Mouse (Mus musculus) forebrain, embryonic 13.5 days (tissue): ENCODE measurements around the gene Mslnl. TPM values are rescaled to one million over a fixed set of nuclear protein-coding genes. Genes with fewer than 3 reads are reported as not detected.

Experiments
- ATAC-seq: fragments of 200-750 bp; cut with Nextera tagmentation; 2 replicates; pipeline ENCODE4 v1.8.0; 2017
- H3K27ac ChIP-seq: fragments of 300-500 bp; sonication (generic); 2 replicates; pipeline ENCODE4 v1.5.1; 2015; ENCODE audit warnings: inconsistent platforms, mild to moderate bottlenecking, moderate library complexity
- H3K27me3 ChIP-seq: fragments of 300-500 bp; sonication (generic); 2 replicates; pipeline ENCODE4 v1.6.1; 2015; ENCODE audit warnings: mild to moderate bottlenecking, inconsistent platforms
- H3K36me3 ChIP-seq: fragments of 300-500 bp; sonication (generic); 2 replicates; pipeline ENCODE4 v1.6.1; 2015; ENCODE audit warnings: mild to moderate bottlenecking, inconsistent platforms; ENCODE audit not compliant: poor library complexity, severe bottlenecking
- H3K4me1 ChIP-seq: fragments of 300-500 bp; sonication (generic); 2 replicates; pipeline ENCODE4 v1.6.1; 2015; ENCODE audit warnings: inconsistent platforms
- H3K4me2 ChIP-seq: fragments of 300-500 bp; sonication (generic); 2 replicates; pipeline ENCODE4 v1.6.1; 2015; ENCODE audit warnings: inconsistent platforms, mild to moderate bottlenecking, moderate library complexity
- H3K4me3 ChIP-seq: fragments of 300-500 bp; sonication (generic); 2 replicates; pipeline ENCODE4 v1.5.1; 2015; ENCODE audit warnings: mild to moderate bottlenecking, inconsistent platforms
- H3K9ac ChIP-seq: fragments of 300-500 bp; sonication (generic); 2 replicates; pipeline ENCODE4 v1.6.1; 2015; ENCODE audit warnings: mild to moderate bottlenecking, inconsistent platforms
- H3K9me3 ChIP-seq: fragments of 300-500 bp; sonication (generic); replicated peaks from 2 replicates; pipeline ENCODE4 v1.6.1; 2016; ENCODE audit warnings: inconsistent platforms
- WGBS: fragments of 180-500 bp; shearing (Covaris S2); methylation state at CpG from one replicate; pipeline ENCODE4 v1.1.7; 2015; 5-methylcytosine and 5-hydroxymethylcytosine counted together
- polyA plus RNA-seq: library from polyadenylated mRNA; unstranded; fragments of >200 nt; fragmentation: Nextera tagmentation; extraction: Ambion mirVana; gene quantifications from 2 replicates; pipeline ENCODE4 v1.2.1, GENCODE M21; 2015

Gene Mslnl
- not detected in 2 replicates for polyA plus RNA-seq

GRCm38 (mm10) chr17:25735745-25736144 is at the start of gene Mslnl:
Gene Mslnl, plus strand, starts transcription at chr17:25736042.
- H3K36me3 ChIP-seq: peaks cover 4% of the 10 kb centered on the region
- H3K9me3 ChIP-seq: no peaks in the 10 kb centered on the region
- H3K27me3 ChIP-seq: no peaks in the 10 kb centered on the region
- WGBS: 83% methylated on average over 3 of the region's 3 CpGs
- no peak within 1 kb of the TSS for H3K4me3 ChIP-seq
- H3K4me2 ChIP-seq: no peak within 1 kb of the TSS
- no peaks in the 10 kb centered on the region for H3K4me1 ChIP-seq
- no peak for ATAC-seq
- H3K27ac ChIP-seq: no peak within 1 kb of the TSS
- H3K9ac ChIP-seq: no peak within 1 kb of the TSS

GRCm38 (mm10) chr17:25686323-25686722 is 49.5 kb upstream of the Mslnl start:
- Histone ChIP-seq H3K4me3 (no peak overlapping the region), H3K4me2 (no peak overlapping the region), H3K27ac (no peak overlapping the region), H3K4me1 (peaks cover 9% of the 10 kb centered on the region), H3K9me3 (no peaks in the 10 kb centered on the region), H3K9ac (no peak overlapping the region), H3K27me3 (peaks cover 4% of the 10 kb centered on the region; the same call in 1 of the 2 replicates), H3K36me3 (no peaks in the 10 kb centered on the region)
- 51% methylated on average over 7 of the region's 7 CpGs for WGBS
- no peak for ATAC-seq

- Histone ChIP-seq H3K27me3 (peaks cover 4% of the 10 kb centered on the region; the same call in 1 of the 2 replicates), H3K27ac (no peak overlapping the region), H3K9ac (no peak overlapping the region), H3K36me3 (no peaks in the 10 kb centered on the region), H3K4me2 (no peak overlapping the region), H3K4me1 (peaks cover 9% of the 10 kb centered on the region), H3K4me3 (no peak overlapping the region), H3K9me3 (no peaks in the 10 kb centered on the region)
- WGBS: 68% methylated on average over 4 of the region's 4 CpGs
- no peak for ATAC-seq
Measured at GRCm38 (mm10) chr17:25688922-25689321, 46.9 kb upstream of the Mslnl start.

GRCm38 (mm10) chr17:25696263-25696662 is 39.6 kb upstream of the Mslnl start:
- Histone ChIP-seq H3K27me3 (0 out of 2 replicates have a peak, but pooled peaks cover 4% of the 10 kb centered on the region), H3K9ac (no peak overlapping the region; the same call in 1 of the 2 replicates), H3K4me3 (no peak overlapping the region), H3K4me1 (no peaks in the 10 kb centered on the region), H3K27ac (no peak overlapping the region), H3K4me2 (no peak overlapping the region), H3K36me3 (no peaks in the 10 kb centered on the region), H3K9me3 (no peaks in the 10 kb centered on the region)
- ATAC-seq: no peak
- WGBS: 39% methylated on average over 1 of the region's 1 CpGs

- H3K27ac ChIP-seq: no peak overlapping the region
- no peak overlapping the region for H3K4me3 ChIP-seq
- no peaks in the 10 kb centered on the region for H3K36me3 ChIP-seq
- peak; percentile 76; the same call in 1 of the 2 replicates for ATAC-seq
- 0 out of 2 replicates have a peak, but pooled peaks cover 4% of the 10 kb centered on the region for H3K27me3 ChIP-seq
- no peak overlapping the region for H3K4me2 ChIP-seq
- H3K4me1 ChIP-seq: no peaks in the 10 kb centered on the region
- no peaks in the 10 kb centered on the region for H3K9me3 ChIP-seq
- H3K9ac ChIP-seq: no peak overlapping the region
- WGBS: 12% methylated on average over 7 of the region's 7 CpGs
Measured at GRCm38 (mm10) chr17:25698446-25698845, 37.4 kb upstream of the Mslnl start.

- H3K4me1 ChIP-seq: no peaks in the 10 kb centered on the region
- 0 out of 2 replicates have a peak, but pooled peaks cover 4% of the 10 kb centered on the region for H3K27me3 ChIP-seq
- ATAC-seq: no peak
- H3K27ac ChIP-seq: no peak overlapping the region
- H3K36me3 ChIP-seq: no peaks in the 10 kb centered on the region
- 62% methylated on average over 9 of the region's 9 CpGs for WGBS
- H3K9ac ChIP-seq: no peak overlapping the region
- H3K9me3 ChIP-seq: no peaks in the 10 kb centered on the region
- H3K4me3 ChIP-seq: no peak overlapping the region
- H3K4me2 ChIP-seq: no peak overlapping the region
Measured at GRCm38 (mm10) chr17:25700863-25701496, 34.9 kb upstream of the Mslnl start.

- no peaks in the 10 kb centered on the region; the same call in 1 of the 2 replicates for H3K9me3 ChIP-seq
- H3K27ac ChIP-seq: no peak overlapping the region
- H3K4me1 ChIP-seq: no peaks in the 10 kb centered on the region
- no peaks in the 10 kb centered on the region for H3K36me3 ChIP-seq
- no peak overlapping the region for H3K9ac ChIP-seq
- ATAC-seq: no peak
- no peak overlapping the region for H3K4me3 ChIP-seq
- peaks cover 5% of the 10 kb centered on the region; the same call in 1 of the 2 replicates for H3K27me3 ChIP-seq
- 96% methylated on average over 2 of the region's 2 CpGs for WGBS
- no peak overlapping the region for H3K4me2 ChIP-seq
Measured at GRCm38 (mm10) chr17:25709994-25710393, 25.8 kb upstream of the Mslnl start.

- H3K4me3 ChIP-seq: no peak overlapping the region
- H3K27me3 ChIP-seq: peaks cover 16% of the 10 kb centered on the region
- 80% methylated on average over 4 of the region's 4 CpGs for WGBS
- H3K4me1 ChIP-seq: no peaks in the 10 kb centered on the region
- no peak overlapping the region for H3K4me2 ChIP-seq
- no peak for ATAC-seq
- H3K9ac ChIP-seq: no peak overlapping the region
- H3K9me3 ChIP-seq: no peaks in the 10 kb centered on the region; the same call in 1 of the 2 replicates
- no peaks in the 10 kb centered on the region for H3K36me3 ChIP-seq
- H3K27ac ChIP-seq: no peak overlapping the region
Measured at GRCm38 (mm10) chr17:25711136-25711535, 24.7 kb upstream of the Mslnl start.

- H3K4me2 ChIP-seq: no peak overlapping the region
- WGBS: 82% methylated on average over 3 of the region's 3 CpGs
Measured at GRCm38 (mm10) chr17:25715627-25716026, 20.2 kb upstream of the Mslnl start.

GRCm38 (mm10) chr17:25716130-25716529 is 19.7 kb upstream of the Mslnl start:
- no peak overlapping the region for H3K4me3 ChIP-seq
- peaks cover 9% of the 10 kb centered on the region for H3K4me1 ChIP-seq
- no peak for ATAC-seq
- WGBS: 5% methylated on average over 6 of the region's 6 CpGs
- peaks cover 22% of the 10 kb centered on the region for H3K36me3 ChIP-seq
- H3K9ac ChIP-seq: no peak overlapping the region
- no peak overlapping the region for H3K27ac ChIP-seq
- H3K4me2 ChIP-seq: no peak overlapping the region
- H3K27me3 ChIP-seq: peaks cover 37% of the 10 kb centered on the region
- H3K9me3 ChIP-seq: no peaks in the 10 kb centered on the region

More at GRCm38 (mm10) chr17:25715627-25716026, 20.2 kb upstream of the Mslnl start:
- no peak for ATAC-seq
- Histone ChIP-seq H3K27me3 (peaks cover 37% of the 10 kb centered on the region), H3K9ac (no peak overlapping the region), H3K4me1 (peaks cover 9% of the 10 kb centered on the region), H3K4me3 (no peak overlapping the region), H3K36me3 (peaks cover 17% of the 10 kb centered on the region), H3K27ac (no peak overlapping the region), H3K9me3 (no peaks in the 10 kb centered on the region)

- H3K4me3 ChIP-seq: peak within 1 kb of the TSS; percentile 35
- under 1% methylated on average over 45 of the region's 45 CpGs for WGBS
- peaks cover 37% of the 10 kb centered on the region for H3K27me3 ChIP-seq
- ATAC-seq: peak; percentile 33; the same call in 1 of the 2 replicates
- H3K9ac ChIP-seq: peak within 1 kb of the TSS; percentile 38
- H3K27ac ChIP-seq: no peak within 1 kb of the TSS
- H3K4me2 ChIP-seq: peak within 1 kb of the TSS; percentile 61
- no peaks in the 10 kb centered on the region for H3K9me3 ChIP-seq
- H3K36me3 ChIP-seq: peaks cover 29% of the 10 kb centered on the region
- peaks cover 9% of the 10 kb centered on the region for H3K4me1 ChIP-seq
Measured at GRCm38 (mm10) chr17:25716711-25717637, 18.9 kb upstream of the Mslnl start, which contains the start of gene Gng13. Gene Gng13, plus strand, starts transcription at chr17:25717171.

- peaks cover 9% of the 10 kb centered on the region for H3K4me1 ChIP-seq
- peak overlapping the region; percentile 61 for H3K4me2 ChIP-seq
Measured at GRCm38 (mm10) chr17:25717691-25718090, 18.2 kb upstream of the Mslnl start.

More at GRCm38 (mm10) chr17:25717691-25718090, 18.2 kb upstream of the Mslnl start:
- Histone ChIP-seq H3K9ac (peak overlapping the region; percentile 38; the same call in 1 of the 2 replicates), H3K4me3 (peak overlapping the region; percentile 35), H3K27ac (no peak overlapping the region), H3K9me3 (no peaks in the 10 kb centered on the region), H3K36me3 (peaks cover 36% of the 10 kb centered on the region), H3K27me3 (peaks cover 37% of the 10 kb centered on the region)
- WGBS: 11% methylated on average over 6 of the region's 6 CpGs
- no peak for ATAC-seq
